Mouse (Mus musculus) mouse embryonic stem cell (cell line): ENCODE measurements around the gene Rarb.
"Not testable (repeated sequence)": the region's sequence is repeated elsewhere in the genome, so short reads cannot be mapped to it uniquely, and the experiment has no call there.

ENCODE experiments used
- in situ Hi-C, 2 experiments: fragments of 300-500 bp; cut with MboI; formaldehyde crosslinking; loops; 1 replicate in 1 of 2; 3 replicates in 1 of 2; pipeline ENCODE4 v1.14.3; 2019 to 2020; ENCODE audit warnings: low sequenced_read_pairs in 2 of 2, low pct_unique_long_range_greater_than_20kb in 1 of 2, mixed read lengths in 1 of 2; ENCODE audit not compliant: unreplicated experiment in 1 of 2

Gene Rarb

DNA sequence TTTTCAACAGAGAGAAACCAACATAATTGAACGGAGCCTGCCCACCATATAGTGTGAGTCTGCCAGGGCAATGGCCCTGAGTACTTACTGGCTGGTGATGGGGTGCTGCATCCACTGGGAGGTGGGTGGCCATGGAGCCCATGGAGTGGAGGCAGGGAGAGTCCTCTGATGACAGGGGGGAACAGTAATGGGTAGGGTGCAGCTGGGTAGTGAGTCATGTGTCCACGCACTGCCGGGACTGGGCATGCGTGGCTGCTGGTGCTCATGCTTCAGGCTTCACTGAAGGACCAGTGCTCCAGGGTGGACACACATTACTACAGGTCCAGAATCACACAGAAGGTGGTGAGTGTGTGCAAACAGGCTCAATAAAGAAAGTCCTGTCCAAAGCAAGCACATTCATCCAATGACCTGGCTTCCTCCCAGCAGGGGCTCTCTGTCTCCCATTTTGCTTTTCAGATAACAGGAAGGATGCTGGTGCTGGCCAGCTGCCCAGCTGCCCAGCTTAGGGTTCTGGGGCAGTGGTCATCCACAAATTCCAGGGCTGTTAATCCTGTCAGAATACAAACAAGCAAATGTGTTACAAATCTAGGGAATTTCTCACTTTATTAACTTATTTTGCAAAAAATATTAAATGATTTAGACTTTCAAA, at the start of gene Rarb:
Gene Rarb, minus strand, starts transcription at position 555 of the 649 bp plus-strand sequence.
- in situ Hi-C loops = no loop called here

GRCm38 (mm10) chr14:16842036-16842435, 23.1 kb upstream of the Rarb start:
- in situ Hi-C loops = no loop called here

DNA sequence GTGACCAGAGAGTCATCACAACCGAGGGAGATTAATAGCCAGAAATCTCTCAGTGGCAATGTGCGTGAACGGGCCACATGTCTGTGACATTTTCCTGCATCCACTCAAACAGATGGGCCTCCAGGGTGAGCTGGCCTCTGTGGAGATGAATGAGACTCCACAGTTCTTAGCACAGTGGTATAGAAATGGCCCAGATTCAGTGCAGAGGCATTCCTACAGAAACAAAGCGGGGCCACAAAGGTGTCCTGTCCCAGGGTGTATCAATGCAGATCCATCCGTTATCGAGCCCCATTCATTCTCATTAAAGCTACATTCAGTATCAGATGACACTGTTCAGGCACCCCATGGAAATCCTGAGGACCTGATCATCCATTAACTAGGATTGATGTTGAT, 22.6 kb upstream of the Rarb start:
- in situ Hi-C loops = no loop called here

DNA sequence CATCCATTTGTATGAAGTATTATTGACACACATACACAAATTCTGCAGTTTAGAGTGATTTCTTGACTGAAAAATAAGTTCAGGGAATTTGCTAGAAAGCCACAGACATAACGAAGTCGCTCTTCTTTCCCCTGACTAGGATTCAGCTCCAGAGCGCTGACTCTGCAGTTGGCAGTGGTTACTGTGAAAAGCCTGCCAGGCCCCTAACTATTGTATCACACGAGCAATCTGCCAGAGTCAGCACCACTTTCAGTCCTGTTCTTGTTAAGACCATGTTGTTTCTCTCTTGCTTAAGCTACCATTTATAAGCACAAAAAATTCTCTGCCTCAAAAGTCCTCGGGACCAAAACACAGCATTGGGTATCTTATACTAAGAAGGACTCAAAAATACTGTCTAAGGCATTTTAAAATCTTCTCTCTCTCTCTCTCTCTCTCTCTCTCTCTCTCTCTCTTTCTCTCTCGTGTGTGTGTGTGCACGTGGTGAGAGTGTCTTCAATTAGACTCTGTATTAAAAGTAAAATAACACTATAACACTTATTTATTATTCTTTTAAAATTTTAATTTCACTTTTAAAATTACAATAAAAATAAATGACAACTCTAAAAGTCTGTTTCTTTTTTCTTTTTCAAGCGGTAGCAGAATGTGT, 22.1 kb upstream of the Rarb start:
- in situ Hi-C loops = no loop called here

DNA sequence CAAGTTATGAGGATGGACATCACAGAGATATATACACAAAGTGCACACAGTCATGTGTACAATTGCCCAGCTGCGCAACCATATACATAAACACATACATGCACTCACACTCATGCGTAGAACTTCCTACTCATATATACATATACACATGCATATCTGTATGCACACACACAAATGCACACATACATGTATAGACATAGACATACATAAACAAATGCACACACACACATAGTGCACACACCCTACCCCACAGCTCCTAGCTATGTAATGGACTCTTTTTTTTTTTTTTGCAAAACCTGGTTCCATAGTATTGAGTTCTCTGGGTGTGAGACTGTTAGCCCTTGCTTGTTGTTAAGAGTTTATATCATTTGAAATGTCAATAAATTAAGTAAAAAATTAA, 21.2 kb upstream of the Rarb start:
- in situ Hi-C loops = no loop called here

- in situ Hi-C loops = no loop called here
Observed at GRCm38 (mm10) chr14:16815096-16815741, 3.7 kb downstream of the Rarb start.

DNA sequence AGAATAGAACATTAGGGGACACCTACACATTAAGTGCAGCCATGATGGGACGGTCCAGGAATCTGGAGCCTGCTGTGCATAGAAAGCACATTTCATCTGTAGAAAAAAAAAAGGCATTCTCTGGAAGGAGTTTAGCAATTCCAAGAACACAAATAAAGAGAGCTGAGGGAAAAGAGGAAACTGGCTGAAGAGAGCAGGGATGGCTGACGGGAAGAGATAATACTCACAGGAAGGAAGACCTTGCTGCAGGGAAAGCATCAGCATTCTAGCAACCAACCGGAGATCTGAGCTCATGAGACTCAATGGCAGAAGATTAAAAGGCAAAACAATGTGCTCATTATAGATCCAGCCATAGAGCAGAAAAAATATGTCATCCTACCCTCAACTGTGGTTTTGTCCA, 12.8 kb downstream of the Rarb start:
- in situ Hi-C loops = no loop called here

GRCm38 (mm10) chr14:16790161-16790560, 28.8 kb downstream of the Rarb start:
- in situ Hi-C loops = no loop called here

DNA sequence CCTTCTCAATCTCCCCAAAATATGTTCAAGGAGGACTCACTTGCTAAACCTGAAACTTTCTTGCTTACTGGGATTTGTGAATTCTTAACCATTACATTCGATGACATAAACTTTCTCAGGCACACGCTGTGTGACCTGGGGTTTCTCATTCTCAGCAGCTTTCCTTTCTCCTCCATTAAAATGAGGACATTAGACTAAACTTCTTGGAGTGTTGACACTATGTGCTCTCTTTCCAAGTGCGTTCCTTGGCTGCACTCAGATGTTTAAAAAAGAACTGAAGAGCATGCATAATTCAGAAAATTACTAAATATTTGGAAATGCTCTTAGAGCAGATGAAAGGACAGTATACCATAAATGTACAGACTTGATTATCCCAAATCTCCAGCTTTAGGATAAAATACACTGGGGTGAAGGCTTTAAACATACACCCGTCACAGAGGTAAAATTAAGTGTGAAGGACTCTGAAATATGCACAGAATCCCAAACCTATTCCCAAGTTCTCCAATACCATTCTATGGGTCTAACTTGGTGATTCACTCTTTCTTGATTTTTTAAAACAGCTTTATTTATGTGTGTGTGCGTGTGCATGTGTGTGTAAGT, 36.9 kb downstream of the Rarb start:
- in situ Hi-C loops = no loop called here

DNA sequence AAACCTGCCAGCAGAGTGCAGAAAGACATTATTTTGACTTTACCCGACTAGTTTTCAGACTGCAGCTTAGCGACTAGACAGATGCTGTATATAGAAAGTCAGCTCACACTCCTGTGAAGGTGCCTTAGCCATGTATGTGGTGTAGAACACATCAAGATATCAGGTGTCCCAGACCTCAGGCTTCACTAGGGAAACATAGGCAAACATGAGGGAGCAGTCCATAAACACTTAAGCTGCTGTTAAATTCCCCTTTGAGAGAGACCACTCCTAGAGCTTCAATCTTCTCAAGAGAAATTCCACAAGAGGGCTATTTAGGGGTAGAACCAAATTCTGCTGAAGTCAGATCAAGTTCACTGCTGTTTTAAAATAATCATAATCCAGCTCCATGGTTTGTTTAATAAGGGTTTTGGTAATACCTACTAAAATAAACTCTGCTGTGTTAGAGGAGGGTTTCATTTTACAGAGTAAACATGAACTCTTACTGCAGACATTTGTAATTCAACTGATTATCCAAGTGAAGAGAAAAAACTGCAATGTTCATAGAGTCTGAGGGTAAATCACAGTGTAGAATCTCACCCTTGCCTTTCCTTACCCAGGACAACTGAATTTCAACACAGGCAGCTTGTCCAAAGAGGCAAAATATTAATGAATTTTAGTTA, 42.1 kb downstream of the Rarb start:
- in situ Hi-C loops = no loop called here

- in situ Hi-C loops = no loop called here
Observed at GRCm38 (mm10) chr14:16772927-16773326, 46.0 kb downstream of the Rarb start.

- in situ Hi-C loops = no loop called here
Observed at GRCm38 (mm10) chr14:16765891-16766290, 53.1 kb downstream of the Rarb start.

GRCm38 (mm10) chr14:16762773-16763172, 56.2 kb downstream of the Rarb start:
- in situ Hi-C loops = no loop called here

DNA sequence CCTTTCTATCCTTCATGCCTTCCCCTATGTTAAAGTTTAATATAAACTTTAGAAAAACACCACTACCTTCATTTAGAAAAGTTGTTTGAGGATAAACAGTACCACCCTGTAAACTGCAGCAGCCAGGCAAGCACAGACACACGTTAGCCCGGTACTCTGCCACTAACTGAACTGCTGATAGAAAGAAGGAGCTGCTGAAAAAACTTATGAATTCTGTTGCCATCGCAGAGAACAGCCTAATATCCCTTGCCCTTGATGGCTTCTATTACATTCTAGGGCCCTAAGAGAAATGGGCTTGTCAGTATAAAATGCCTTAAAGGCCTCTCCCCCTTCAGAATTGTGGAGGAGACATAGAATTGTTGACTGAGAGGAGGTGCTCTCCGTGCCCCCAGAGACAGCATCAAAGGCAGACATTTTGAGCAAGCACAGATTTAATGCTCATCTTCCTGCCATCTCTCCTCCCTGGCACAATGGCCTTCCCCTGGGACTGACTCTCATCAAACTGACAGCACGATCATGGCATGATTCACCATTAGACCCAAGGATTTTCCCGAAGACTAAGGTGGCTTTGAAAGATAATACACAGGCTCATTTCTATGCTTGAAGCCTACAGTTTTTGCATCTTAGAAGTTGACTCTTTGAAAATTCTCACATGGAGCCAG, 60.1 kb downstream of the Rarb start:
- in situ Hi-C loops = no loop called here

DNA sequence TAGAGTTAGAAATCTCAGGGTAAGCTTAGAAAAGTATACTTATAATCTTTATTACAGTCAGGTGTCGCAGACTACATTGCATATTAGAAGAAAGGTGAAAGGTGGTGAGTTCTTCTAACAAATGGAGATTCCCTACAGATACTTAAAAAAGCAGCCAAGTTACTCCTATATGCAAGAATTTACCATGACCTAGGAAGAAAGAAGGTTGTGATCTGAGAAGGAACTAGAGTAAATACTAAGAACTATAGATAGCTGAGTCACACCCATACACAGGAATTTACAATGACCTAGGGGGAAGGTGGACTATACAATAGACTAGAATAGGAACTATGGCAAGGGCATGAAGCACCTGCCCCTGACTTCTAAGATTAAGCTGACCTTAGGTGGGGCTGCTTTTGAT, 63.4 kb downstream of the Rarb start:
- in situ Hi-C loops = not testable (repeated sequence)

DNA sequence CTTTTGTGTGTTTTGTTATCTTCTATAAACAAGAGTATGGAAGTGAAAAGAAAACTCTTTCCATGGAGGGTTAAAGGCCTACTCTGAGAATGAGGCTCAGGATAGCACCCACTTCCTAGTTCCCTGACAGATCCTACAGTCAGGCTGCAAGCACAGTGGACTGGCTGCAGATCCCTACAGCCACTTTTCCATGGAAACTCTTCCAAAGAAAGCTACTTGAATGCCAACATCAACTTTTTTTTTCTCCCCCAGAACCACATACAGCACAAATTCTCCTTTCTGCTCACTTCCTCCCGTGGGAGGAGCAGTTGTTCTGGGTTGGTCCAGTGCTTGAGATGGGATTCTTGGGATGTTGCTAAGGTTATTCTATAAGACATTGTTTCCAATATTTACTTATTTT, 66.3 kb downstream of the Rarb start:
- in situ Hi-C loops = no loop called here

DNA sequence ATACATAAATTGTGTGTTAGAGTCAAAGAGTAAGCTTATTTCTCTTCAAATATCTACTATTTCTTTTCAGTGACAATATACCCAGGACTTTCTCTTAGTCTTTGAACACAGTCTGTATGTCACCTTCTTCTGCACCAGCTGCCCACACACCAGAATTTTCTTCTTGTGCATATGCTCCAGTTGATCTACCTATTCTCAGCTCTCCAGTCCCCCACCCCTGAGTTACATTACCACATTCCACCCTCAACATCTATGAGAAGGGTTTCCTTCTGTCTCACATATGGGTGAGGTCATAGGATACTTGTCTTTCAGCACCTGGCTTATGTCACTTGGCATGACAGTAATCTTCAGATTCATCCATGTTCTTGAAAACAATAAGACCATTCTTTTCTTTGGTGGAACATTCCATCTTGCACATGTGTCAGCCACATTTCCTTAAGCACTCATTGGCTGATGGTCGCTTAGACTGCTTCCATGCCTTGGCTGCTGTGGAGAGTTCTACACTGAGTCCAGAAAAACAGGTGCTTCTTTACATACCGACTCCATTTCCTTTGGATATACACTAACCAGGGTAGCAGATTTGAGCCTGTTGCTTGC, 71.9 kb downstream of the Rarb start:
- in situ Hi-C loops = no loop called here

- in situ Hi-C loops = no loop called here
Observed at GRCm38 (mm10) chr14:16740982-16741739, 77.8 kb downstream of the Rarb start.
